Mouse (Mus musculus): ENCODE results near the gene Abcb1a.
"Not testable (repeated sequence)": the region's sequence is repeated elsewhere in the genome, so short reads cannot be mapped to it uniquely, and the experiment has no call there.

Abcb1a gene

DNA sequence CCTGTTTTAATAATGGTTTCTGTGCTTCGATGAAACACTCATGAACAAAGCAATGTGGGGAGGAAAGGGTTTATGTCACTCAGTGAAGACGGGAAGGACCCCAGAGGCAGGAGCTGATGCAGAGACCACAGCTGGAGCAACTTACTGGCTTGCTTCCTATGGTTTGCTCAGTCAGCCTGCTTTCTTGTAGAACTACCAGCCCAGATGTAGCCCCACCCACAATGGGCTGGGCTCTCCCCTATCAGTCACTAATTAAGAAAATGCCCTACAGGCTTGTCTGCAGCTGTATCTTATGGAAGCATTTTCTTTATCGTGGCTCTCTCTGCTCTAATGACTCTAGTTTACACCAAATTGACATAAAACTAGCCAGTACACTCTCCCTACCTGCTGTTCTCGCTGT lies 67.9 kb downstream of the Abcb1a start:
- no peak for DNase-seq (ENCODE audit: low spot score)

DNA sequence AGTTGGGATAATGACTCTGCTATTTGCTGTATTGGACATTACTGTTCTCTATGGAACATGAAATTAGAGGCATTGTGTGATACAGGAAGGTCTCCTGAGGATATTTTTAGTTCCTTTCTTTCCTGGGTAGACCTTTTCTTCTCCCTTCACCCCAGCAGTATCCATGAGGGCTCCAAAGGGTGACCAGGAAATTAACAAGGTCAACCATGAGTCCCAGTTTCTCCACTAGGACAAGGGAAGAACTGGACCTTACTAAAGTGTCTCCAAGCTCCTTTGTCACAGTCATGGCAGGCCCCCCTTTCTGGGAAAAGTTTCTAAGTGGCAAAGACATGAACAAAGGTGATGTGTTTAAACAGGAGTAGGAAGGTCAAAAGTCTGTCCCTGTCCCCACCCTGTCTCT lies 72.8 kb downstream of the Abcb1a start:
- no peak for DNase-seq (ENCODE audit: low spot score)

DNA sequence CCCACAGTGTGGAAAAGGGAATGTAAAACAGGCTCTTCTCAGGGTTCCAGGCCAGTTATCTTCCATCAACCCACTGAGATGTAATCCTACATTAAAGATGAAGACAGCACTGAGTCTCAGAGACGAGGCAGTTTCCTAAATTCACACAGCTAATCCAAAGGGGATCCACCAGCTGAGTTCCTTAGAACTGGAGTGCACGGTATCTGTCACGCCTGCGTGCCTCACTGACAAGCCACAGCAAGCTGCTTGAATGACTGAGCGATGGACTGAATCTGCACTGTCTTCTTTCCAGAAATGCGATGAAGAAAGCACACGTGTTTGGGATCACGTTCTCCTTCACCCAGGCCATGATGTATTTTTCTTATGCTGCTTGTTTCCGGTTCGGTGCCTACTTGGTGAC lies 73.4 kb downstream of the Abcb1a start:
- DNase-seq (ENCODE audit: low spot score): not testable (repeated sequence)

DNA sequence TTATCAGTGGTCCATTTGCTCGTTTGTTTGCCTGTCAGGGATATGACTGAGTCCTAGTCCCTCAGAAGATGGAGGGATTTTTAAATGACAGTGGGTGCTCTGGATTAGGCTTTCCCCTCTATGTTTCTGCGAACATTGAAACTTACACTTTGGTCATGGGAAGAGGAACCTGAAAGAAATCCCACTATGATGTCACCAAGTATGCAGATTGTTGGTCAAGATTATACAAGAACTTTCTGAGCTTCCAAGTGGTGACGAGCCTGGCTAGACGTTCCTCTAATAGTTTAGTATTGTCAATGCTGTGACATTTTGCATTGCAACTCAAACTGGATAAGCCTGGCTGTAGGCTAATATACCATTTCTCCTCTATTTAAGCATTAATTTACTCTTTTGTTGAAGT lies 76.5 kb downstream of the Abcb1a start:
- no peak for DNase-seq (ENCODE audit: low spot score)

DNA sequence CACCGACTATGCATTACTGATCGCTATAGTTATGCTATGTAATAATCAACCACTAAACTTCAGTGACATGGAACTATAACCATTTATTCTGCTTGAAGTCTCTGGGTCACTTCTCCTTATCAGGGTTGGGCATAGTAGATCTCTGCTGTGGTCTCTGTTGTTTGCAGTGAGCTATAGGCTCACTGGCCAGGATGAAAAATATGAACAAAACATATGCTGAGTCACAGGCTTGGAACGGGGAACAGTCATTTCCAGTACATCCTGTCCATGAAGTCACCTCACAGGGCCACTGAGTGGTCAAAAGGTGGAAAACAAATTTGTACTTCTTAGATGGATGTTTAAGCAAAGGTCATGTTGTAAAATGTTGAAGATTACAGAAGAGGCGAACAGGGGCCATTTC lies 77.2 kb downstream of the Abcb1a start:
- DNase-seq (ENCODE audit: low spot score): no peak

DNA sequence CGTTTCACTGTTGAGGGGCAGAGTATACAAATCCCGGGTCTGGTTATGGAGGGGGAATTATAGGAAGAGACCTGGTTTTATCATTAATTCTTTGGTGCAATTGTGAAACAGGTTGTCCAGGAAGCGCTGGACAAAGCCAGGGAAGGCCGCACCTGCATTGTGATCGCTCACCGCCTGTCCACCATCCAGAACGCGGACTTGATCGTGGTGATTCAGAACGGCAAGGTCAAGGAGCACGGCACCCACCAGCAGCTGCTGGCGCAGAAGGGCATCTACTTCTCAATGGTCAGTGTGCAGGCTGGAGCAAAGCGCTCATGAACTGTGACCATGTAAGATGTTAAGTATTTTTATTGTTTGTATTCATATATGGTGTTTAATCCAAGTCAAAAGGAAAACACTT lies 87.4 kb downstream of the Abcb1a start:
- not testable (repeated sequence) for DNase-seq (ENCODE audit: low spot score)

DNA sequence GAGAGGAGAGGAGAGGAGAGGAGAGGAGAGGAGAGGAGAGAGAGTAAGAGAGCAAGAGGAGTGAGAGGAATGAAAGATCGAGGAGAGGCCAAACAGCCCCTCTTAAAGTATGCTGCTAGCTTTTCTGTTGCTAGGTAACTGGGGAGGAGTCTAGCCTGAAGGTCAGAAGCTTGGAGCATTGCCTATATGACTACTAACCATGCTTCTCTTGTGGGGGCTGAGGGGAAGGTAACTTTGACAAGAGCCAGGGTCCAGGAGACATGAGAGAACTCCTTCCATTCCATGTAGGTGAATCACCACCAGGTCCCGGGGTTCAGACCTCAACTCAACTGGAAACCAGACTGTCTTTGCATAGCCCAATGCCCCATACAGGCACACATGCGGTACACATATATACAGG lies 113.0 kb downstream of the Abcb1a start:
- DNase-seq (ENCODE audit: low spot score): no peak

DNA sequence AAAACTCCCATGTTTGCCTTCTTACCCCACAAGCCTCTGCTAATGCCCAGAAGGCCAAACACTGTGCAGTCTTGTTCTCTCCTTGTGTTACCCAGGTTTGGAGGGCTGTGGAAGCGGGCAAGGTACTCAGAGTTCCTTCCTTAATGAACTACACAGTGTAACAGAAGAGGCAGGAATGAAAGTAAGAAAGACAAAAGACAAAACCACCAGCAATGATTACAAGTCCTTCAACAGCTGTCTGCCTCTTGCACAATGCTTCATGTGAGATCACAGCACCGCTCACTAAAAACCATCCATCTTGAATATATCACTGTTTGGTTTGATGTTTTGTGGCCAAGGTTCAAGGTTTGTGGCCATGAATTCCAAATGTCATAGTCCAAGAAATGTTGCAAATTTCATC lies 118.4 kb downstream of the Abcb1a start:
- no peak for DNase-seq (ENCODE audit: low spot score)

DNA sequence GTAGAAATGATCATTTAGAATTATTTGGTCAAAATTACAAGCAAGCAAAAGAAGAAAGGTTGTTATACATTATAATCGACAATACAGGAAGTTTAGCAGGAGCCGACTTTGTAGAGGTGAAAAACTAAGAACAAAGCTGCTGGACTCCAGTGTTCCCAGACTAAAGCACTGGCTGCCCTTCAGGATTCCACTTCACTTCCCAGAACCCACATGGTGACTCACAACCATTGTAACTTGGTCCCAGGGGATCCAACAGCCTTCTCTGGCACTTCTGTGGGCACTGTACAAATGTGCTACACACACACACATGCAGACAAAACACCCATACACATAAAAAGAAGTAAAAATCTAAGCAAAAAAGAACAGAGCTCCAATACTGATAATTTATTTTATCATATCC lies 118.9 kb downstream of the Abcb1a start:
- no peak for DNase-seq (ENCODE audit: low spot score)

DNA sequence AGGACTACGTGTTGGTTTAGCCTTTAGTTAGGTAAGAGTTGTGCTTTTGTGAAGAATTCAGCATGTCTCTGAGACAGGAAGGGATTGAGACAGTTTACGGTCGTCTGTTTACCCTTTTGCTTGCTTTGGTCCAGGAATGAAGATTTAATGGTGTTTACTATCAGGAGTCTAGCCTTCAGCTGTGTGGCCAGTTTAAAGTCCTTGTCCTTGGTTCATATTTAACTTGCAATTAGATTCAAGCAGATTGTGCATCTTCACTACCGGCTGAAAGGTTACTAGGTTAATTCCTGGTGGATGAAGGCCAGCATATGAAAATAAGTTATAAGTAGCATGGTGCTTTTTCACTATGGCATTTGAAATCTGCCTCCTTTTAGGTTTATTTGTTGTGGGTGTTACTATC lies 132.4 kb downstream of the Abcb1a start:
- no peak for DNase-seq (ENCODE audit: low spot score)
